Mouse (Mus musculus) heart, postnatal 0 days (tissue): ENCODE data around the gene H2-T23.

Source experiments
- CTCF ChIP-seq: IDR thresholded peaks from 2 replicates; pipeline ENCODE4 v1.5.1; 2016; ENCODE audit warnings: antibody characterized with exemption, control low read depth, low read depth
- EP300 ChIP-seq: IDR thresholded peaks from 2 replicates; pipeline ENCODE4 v1.6.1; 2016; ENCODE audit warnings: antibody characterized with exemption, low read depth

- TF ChIP-seq CTCF (no peak), EP300 (no peak)
Measured at GRCm38 (mm10) chr17:35999356-35999755, 33.3 kb downstream of the H2-T23 start.
